In genomic region chr15:83161062-83161748, GRCm38 (mm10) we compare ENCODE assay signal across 17 mouse cellular contexts. TPM values are rescaled to one million over a fixed set of nuclear protein-coding genes. Genes with fewer than 3 reads are reported as not detected.
DNase-seq lines count a peak whose midpoint lies in the region; ATAC-seq and TF ChIP-seq lines count a peak whose summit lies in the region.
"Had no signal": no experiment of that assay in that cellular context is flagged by ENCODE, and none has a peak within 500 bp of the region (broad histone marks: within the 10 kb centered on the region; RNA-seq: fewer than 3 reads in every experiment).

No protein-coding gene starts in this region.

- peak overlapping the region; percentile 33 for H3K27ac ChIP-seq in heart, adult 2 months
- H3K27ac ChIP-seq in heart, embryonic 12.5 days (ENCODE audit: poor library complexity, severe bottlenecking), result no peak overlapping the region
- peak overlapping the region; percentile 85 for H3K27ac ChIP-seq in midbrain, embryonic 10.5 days (replicated peaks)
- H3K27ac ChIP-seq in midbrain, embryonic 15.5 days, result no peak overlapping the region
- no peak overlapping the region for H3K27ac ChIP-seq in intestine, embryonic 16.5 days (ENCODE audit: low read length)
- H3K27ac ChIP-seq: intestine, embryonic 15.5 days; kidney, postnatal 0 days; limb, embryonic 12.5 days; midbrain, embryonic 12.5 days had no signal

- no peak overlapping the region for H3K4me2 ChIP-seq in heart, embryonic 12.5 days
- no peak overlapping the region for H3K4me2 ChIP-seq in midbrain, embryonic 15.5 days
- no peak overlapping the region for H3K4me2 ChIP-seq in myocyte (ENCODE audit: low read depth)
- no peak overlapping the region for H3K4me2 ChIP-seq in intestine, embryonic 16.5 days (ENCODE audit: low read depth, low read length)
- H3K4me2 ChIP-seq: heart, embryonic 11.5 days; intestine, embryonic 15.5 days; limb, embryonic 12.5 days; midbrain, embryonic 12.5 days had no signal

- H3K79me2 ChIP-seq in heart, adult 2 months (replicated peaks; ENCODE audit: control insufficient read depth, insufficient read depth, low read length), result no peaks in the 10 kb centered on the region
- peaks cover 11% of the 10 kb centered on the region for H3K79me2 ChIP-seq in myocyte (ENCODE audit: control insufficient read depth, insufficient read depth)

- TF ChIP-seq EP300 in heart, adult 2 months (IDR thresholded peaks at IDR 0.05; ENCODE audit: insufficient read depth, low read depth, low read length), result no peak

- WGBS in heart, adult 2 months, result 69% methylated on average over 10 of the region's 10 CpGs
- WGBS in heart, embryonic 12.5 days, result 65% methylated on average over 10 of the region's 10 CpGs
- 20% methylated on average over 10 of the region's 10 CpGs for WGBS in midbrain, embryonic 10.5 days
- WGBS in midbrain, embryonic 15.5 days, result 28% methylated on average over 10 of the region's 10 CpGs
- 60% methylated on average over 10 of the region's 10 CpGs for WGBS in intestine, embryonic 16.5 days

- H3ac ChIP-seq in myocyte (ENCODE audit: control insufficient read depth, insufficient read length), result no peak overlapping the region

- H3K9me3 ChIP-seq in heart, embryonic 12.5 days (replicated peaks), result no peaks in the 10 kb centered on the region
- no peaks in the 10 kb centered on the region for H3K9me3 ChIP-seq in midbrain, embryonic 10.5 days (replicated peaks)
- H3K9me3 ChIP-seq in midbrain, embryonic 15.5 days, result no peaks in the 10 kb centered on the region
- no peaks in the 10 kb centered on the region for H3K9me3 ChIP-seq in intestine, embryonic 16.5 days (ENCODE audit: control insufficient read depth, low read length)
- H3K9me3 ChIP-seq: G1E; intestine, embryonic 15.5 days; limb, embryonic 12.5 days; midbrain, embryonic 12.5 days had no signal

- TF ChIP-seq POLR2A in heart, adult 2 months (IDR thresholded peaks at IDR 0.05; ENCODE audit: insufficient read depth, low read depth, low read length), result no peak
- peak; percentile 7 for TF ChIP-seq POLR2A in myocyte (IDR thresholded peaks at IDR 0.05; ENCODE audit: insufficient read length, low read depth)

- DNase-seq in heart, adult 2 months, result peak; percentile 40 to 46
- peak; percentile 53 for DNase-seq in midbrain, embryonic 10.5 days (ENCODE audit: low spot score)
- DNase-seq in embryo, embryonic 10.5 days (ENCODE audit: low spot score), result peak; percentile 61
- DNase-seq in left cerebral cortex, adult 8-10 months (ENCODE audit: low spot score in 2 of 2), result no peak
- DNase-seq: cerebellum, postnatal 10 days; gastrocnemius, postnatal 14 days; liver, postnatal 0 days had no signal

- peaks cover 3% of the 10 kb centered on the region for H3K36me3 ChIP-seq in heart, adult 2 months (ENCODE audit: control insufficient read depth, insufficient read depth, low read length)
- H3K36me3 ChIP-seq in heart, embryonic 12.5 days, result peaks cover 66% of the 10 kb centered on the region
- peaks cover 91% of the 10 kb centered on the region for H3K36me3 ChIP-seq in midbrain, embryonic 10.5 days
- peaks cover 35% of the 10 kb centered on the region; the same call in 1 of the 2 replicates for H3K36me3 ChIP-seq in midbrain, embryonic 15.5 days (replicated peaks)
- H3K36me3 ChIP-seq in myocyte (ENCODE audit: control insufficient read depth, insufficient read depth), result peaks cover 34% of the 10 kb centered on the region
- H3K36me3 ChIP-seq in intestine, embryonic 16.5 days (ENCODE audit: control insufficient read depth, insufficient read depth, low read length), result peaks cover 15% of the 10 kb centered on the region

- H3K27me3 ChIP-seq in heart, adult 2 months (ENCODE audit: control insufficient read depth, insufficient read depth, low read length), result no peaks in the 10 kb centered on the region
- H3K27me3 ChIP-seq in heart, embryonic 12.5 days (replicated peaks), result no peaks in the 10 kb centered on the region
- H3K27me3 ChIP-seq in midbrain, embryonic 10.5 days (ENCODE audit: low read depth, poor library complexity, severe bottlenecking), result no peaks in the 10 kb centered on the region
- H3K27me3 ChIP-seq in midbrain, embryonic 15.5 days (replicated peaks), result no peaks in the 10 kb centered on the region
- no peaks in the 10 kb centered on the region for H3K27me3 ChIP-seq in myocyte (ENCODE audit: control insufficient read depth, insufficient read depth, insufficient read length)
- H3K27me3 ChIP-seq in intestine, embryonic 16.5 days (replicated peaks; ENCODE audit: control insufficient read depth, insufficient read depth, low read length), result no peaks in the 10 kb centered on the region
- H3K27me3 ChIP-seq: intestine, embryonic 15.5 days; limb, embryonic 12.5 days; midbrain, embryonic 12.5 days had no signal

- intact Hi-C loops in heart, adult 2 months (cut with DNase I), result no loop called here

- no peak for ATAC-seq in heart, embryonic 12.5 days (ENCODE audit: insufficient number of reproducible peaks, low FRiP score)
- no peak for ATAC-seq in midbrain, embryonic 15.5 days (replicated peaks)
- ATAC-seq in intestine, embryonic 16.5 days, result no peak
- ATAC-seq: intestine, embryonic 15.5 days; liver, postnatal 0 days had no signal

- H3K9ac ChIP-seq in heart, adult 2 months (ENCODE audit: low read depth, low read length), result no peak overlapping the region
- H3K9ac ChIP-seq in heart, embryonic 12.5 days, result no peak overlapping the region
- no peak overlapping the region for H3K9ac ChIP-seq in midbrain, embryonic 15.5 days
- no peak overlapping the region for H3K9ac ChIP-seq in intestine, embryonic 16.5 days (ENCODE audit: low read depth, low read length)
- H3K9ac ChIP-seq: intestine, embryonic 15.5 days; limb, embryonic 12.5 days; liver, postnatal 0 days; midbrain, embryonic 12.5 days had no signal

- H3K4me3 ChIP-seq in heart, adult 2 months, result no peak overlapping the region
- H3K4me3 ChIP-seq in heart, embryonic 12.5 days, result no peak overlapping the region
- H3K4me3 ChIP-seq in midbrain, embryonic 10.5 days, result peak overlapping the region; percentile 10; the same call in 1 of the 2 replicates
- H3K4me3 ChIP-seq in midbrain, embryonic 15.5 days, result no peak overlapping the region
- H3K4me3 ChIP-seq in myocyte, result no peak overlapping the region
- H3K4me3 ChIP-seq in intestine, embryonic 16.5 days (ENCODE audit: low read length), result no peak overlapping the region
- H3K4me3 ChIP-seq: intestine, embryonic 15.5 days; limb, embryonic 12.5 days; midbrain, embryonic 12.5 days had no signal

- peaks cover 10% of the 10 kb centered on the region for H3K4me1 ChIP-seq in heart, adult 2 months (ENCODE audit: control insufficient read depth, insufficient read depth, low read length)
- peaks cover 19% of the 10 kb centered on the region for H3K4me1 ChIP-seq in heart, embryonic 12.5 days (replicated peaks)
- peaks cover 40% of the 10 kb centered on the region for H3K4me1 ChIP-seq in midbrain, embryonic 10.5 days
- no peaks in the 10 kb centered on the region for H3K4me1 ChIP-seq in midbrain, embryonic 15.5 days
- peaks cover 13% of the 10 kb centered on the region for H3K4me1 ChIP-seq in intestine, embryonic 16.5 days (ENCODE audit: control insufficient read depth, insufficient read depth, low read length)
- H3K4me1 ChIP-seq: limb, embryonic 12.5 days had no signal

- no peak for TF ChIP-seq CTCF in heart, adult 2 months (IDR thresholded peaks at IDR 0.05)

TF ChIP-seq in myocyte, 11 proteins besides CTCF, POLR2A, EP300 and RAD21 (continues in another document):
- TF ChIP-seq TCF3 (IDR thresholded peaks at IDR 0.05; ENCODE audit: insufficient read length, low read depth) (no peak), TCF12 (IDR thresholded peaks at IDR 0.05; ENCODE audit: insufficient read depth, poor library complexity, severe bottlenecking) (no peak), MYOD1 (IDR thresholded peaks at IDR 0.05; ENCODE audit: control insufficient read depth in 1 of 3, insufficient read length in 2 of 3, low read depth in 2 of 3) (no peak), REST (IDR thresholded peaks at IDR 0.05; ENCODE audit: insufficient read depth, insufficient read length) (no peak), POLR2AphosphoS2 (IDR thresholded peaks at IDR 0.05; ENCODE audit: insufficient read length, low read depth) (no peak), CEBPB (IDR thresholded peaks at IDR 0.05; ENCODE audit: insufficient read depth, poor library complexity, severe bottlenecking) (no peak), SRF (IDR thresholded peaks at IDR 0.05; ENCODE audit: control insufficient read depth, insufficient read length, low read depth) (no peak), USF1 (IDR thresholded peaks at IDR 0.05; ENCODE audit: low read depth) (no peak)

RNA-seq across cellular contexts. Expression of gene Cyb5r3, which starts 11.2 kb away (rescaled TPM):
- total RNA-seq in heart, adult 2 months (2021), result 10 to 100 TPM; 75.6 to 87.2 TPM
- polyA plus RNA-seq in heart, adult 2 months (2012; rRNA removed), result 97.7 and 103 TPM in 2 replicates
- 132 and 136 TPM in 2 replicates for polyA plus RNA-seq in heart, embryonic 12.5 days (2016; fragmentation: Nextera tagmentation; extraction: Ambion mirVana)
- polyA plus RNA-seq in midbrain, embryonic 10.5 days (2016; fragmentation: Nextera tagmentation; extraction: Ambion mirVana), result 218 and 255 TPM in 2 replicates
- 122 TPM in 2 replicates for polyA plus RNA-seq in midbrain, embryonic 15.5 days (2015; fragmentation: Nextera tagmentation; extraction: Ambion mirVana)
- polyA plus RNA-seq in myocyte (2012; fragmentation: generic; extraction: Trizol), result 707 TPM
- 10 to 100 TPM; 74.6 to 85.7 (median 80.2) TPM for total RNA-seq in left cerebral cortex, adult 8-10 months (2022)
- polyA plus RNA-seq in intestine, embryonic 16.5 days (2015; fragmentation: Nextera tagmentation; extraction: Ambion mirVana), result 283 and 299 TPM in 2 replicates

RNA-seq across cellular contexts. Expression of gene Poldip3, which starts 12.0 kb away (rescaled TPM):
- 10 to 100 TPM; 23.6 to 24.7 TPM for total RNA-seq in heart, adult 2 months (2021)
- 20.0 and 27.0 TPM in 2 replicates for polyA plus RNA-seq in heart, adult 2 months (2012; rRNA removed)
- polyA plus RNA-seq in heart, embryonic 12.5 days (2016; fragmentation: Nextera tagmentation; extraction: Ambion mirVana), result 89.1 and 90.7 TPM in 2 replicates
- 189 and 190 TPM in 2 replicates for polyA plus RNA-seq in midbrain, embryonic 10.5 days (2016; fragmentation: Nextera tagmentation; extraction: Ambion mirVana)
- 154 and 158 TPM in 2 replicates for polyA plus RNA-seq in midbrain, embryonic 15.5 days (2015; fragmentation: Nextera tagmentation; extraction: Ambion mirVana)
- 85.9 TPM for polyA plus RNA-seq in myocyte (2012; fragmentation: generic; extraction: Trizol)
- 10 to 100 TPM; 93.8 to 98.2 (median 96.0) TPM for total RNA-seq in left cerebral cortex, adult 8-10 months (2022)
- polyA plus RNA-seq in intestine, embryonic 16.5 days (2015; fragmentation: Nextera tagmentation; extraction: Ambion mirVana), result 104 and 106 TPM in 2 replicates

RNA-seq across cellular contexts. Expression of gene Rrp7a, which starts 38.6 kb away (rescaled TPM):
- 10 to 100 TPM; 39.9 to 40.9 TPM for total RNA-seq in heart, adult 2 months (2021)
- polyA plus RNA-seq in heart, adult 2 months (2012; rRNA removed), result 60.0 and 62.0 TPM in 2 replicates
- polyA plus RNA-seq in heart, embryonic 12.5 days (2016; fragmentation: Nextera tagmentation; extraction: Ambion mirVana), result 39.3 and 44.8 TPM in 2 replicates
- 88.1 and 91.4 TPM in 2 replicates for polyA plus RNA-seq in midbrain, embryonic 10.5 days (2016; fragmentation: Nextera tagmentation; extraction: Ambion mirVana)
- polyA plus RNA-seq in midbrain, embryonic 15.5 days (2015; fragmentation: Nextera tagmentation; extraction: Ambion mirVana), result 83.5 and 86.8 TPM in 2 replicates
- polyA plus RNA-seq in myocyte (2012; fragmentation: generic; extraction: Trizol), result 172 TPM
- 100 to 1,000 TPM; 128 to 155 (median 146) TPM for total RNA-seq in left cerebral cortex, adult 8-10 months (2022)
- polyA plus RNA-seq in intestine, embryonic 16.5 days (2015; fragmentation: Nextera tagmentation; extraction: Ambion mirVana), result 69.4 and 75.4 TPM in 2 replicates

Comparison
In these comparisons a context has a peak if more than half of its experiments do, and no peak if none do; other contexts are left out.
1. H3K27ac ChIP-seq: peak in heart, adult 2 months (single experiment) and midbrain, embryonic 10.5 days (single experiment); none in heart, embryonic 12.5 days (single experiment), midbrain, embryonic 15.5 days (single experiment) and intestine, embryonic 16.5 days (single experiment).
2. DNase-seq: peak in heart, adult 2 months (2 of 2), midbrain, embryonic 10.5 days (single experiment) and embryo, embryonic 10.5 days (single experiment); none in left cerebral cortex, adult 8-10 months (0 of 2).